Mouse (Mus musculus): Measurements from ENCODE around the gene Hnrnpul2. TPM values are rescaled to one million over a fixed set of nuclear protein-coding genes. Genes with fewer than 3 reads are reported as not detected.
A peak's percentile ranks its signal among the peaks of the same experiment; 100 is the strongest.

Gene Hnrnpul2
- polyA plus RNA-seq, 1 experiment: 108 TPM

DNA sequence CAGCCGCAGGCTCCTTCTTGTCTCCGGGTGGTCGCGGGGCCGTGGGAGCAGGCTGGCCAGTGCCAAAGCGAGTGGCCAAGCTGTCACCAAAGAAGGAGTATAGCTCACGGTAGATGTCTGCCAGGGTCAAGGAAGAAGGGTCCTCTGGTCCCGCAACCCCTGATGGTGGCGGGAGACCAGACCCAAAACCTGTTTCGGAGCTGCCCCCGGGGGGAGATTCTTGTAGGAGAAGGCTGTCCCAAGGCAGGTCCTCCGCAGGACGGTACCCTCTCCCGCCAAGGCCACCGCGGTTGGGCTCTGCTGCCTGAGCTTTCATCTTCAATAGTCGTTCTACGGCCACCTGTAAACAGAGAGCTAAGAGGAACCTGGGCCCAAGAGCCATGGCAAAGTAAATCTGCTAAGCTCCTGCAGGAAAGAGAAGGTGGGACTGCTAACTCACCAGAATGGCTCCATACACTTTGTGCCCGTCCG, 44.8 kb upstream of the Hnrnpul2 start:
- H3K36me3 ChIP-seq (ENCODE audit: control insufficient read depth, insufficient read depth, low read length, poor library complexity, severe bottlenecking): peaks cover 13% of the 10 kb centered on the region

DNA sequence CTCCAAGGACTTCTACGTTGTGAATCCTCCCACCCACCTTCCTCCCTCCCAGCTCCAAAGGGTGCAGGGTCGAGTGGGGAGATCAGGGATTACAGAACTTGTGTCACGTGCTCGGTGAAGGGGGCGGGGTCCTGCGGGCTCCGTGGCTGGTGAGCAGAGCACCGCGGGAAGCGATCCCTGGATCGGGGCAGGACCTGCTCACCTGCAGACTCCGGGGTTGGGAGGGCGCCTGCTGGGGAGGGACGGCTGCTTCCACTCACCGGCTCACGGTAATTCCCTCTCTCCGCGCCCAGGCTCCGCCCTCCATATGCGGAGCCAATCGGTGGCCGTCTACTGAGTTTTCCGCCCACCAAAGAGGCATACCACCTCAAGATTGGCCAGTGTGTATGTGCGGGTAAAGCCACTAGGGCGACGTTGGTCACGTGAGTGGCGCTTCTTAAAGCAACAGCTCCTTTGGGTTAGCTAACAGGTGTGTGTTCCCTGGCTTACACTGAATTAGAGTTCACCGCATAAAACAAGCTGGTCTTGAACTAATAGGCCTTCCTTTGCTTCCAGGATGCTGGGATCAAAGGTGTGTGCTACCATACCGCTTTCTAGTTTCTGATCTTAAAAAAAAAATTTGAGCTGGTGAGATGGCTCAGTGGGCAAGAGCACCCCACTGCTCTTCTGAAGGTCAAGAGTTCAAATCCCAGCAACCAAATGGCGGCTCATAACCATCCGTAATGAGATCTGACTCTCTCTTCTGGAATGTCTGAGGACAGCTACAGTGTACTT, 33.6 kb upstream of the Hnrnpul2 start, which contains the start of gene Taf6l:
Taf6l (minus strand) TSS at position 410 of the 774 bp plus-strand sequence.
- no peaks in the 10 kb centered on the region for H3K27me3 ChIP-seq (ENCODE audit: control insufficient read depth, insufficient read depth, low read length, poor library complexity, severe bottlenecking)
- H3K9ac ChIP-seq (ENCODE audit: low read depth, poor library complexity, severe bottlenecking): peak within 1 kb of the TSS; percentile 46
- TF ChIP-seq CTCF (IDR thresholded peaks at IDR 0.05; ENCODE audit: low read depth, low read length) (no peak), EP300 (IDR thresholded peaks at IDR 0.05; ENCODE audit: insufficient read depth, low read depth, low read length) (0 out of 2 replicates have a peak, but pooled peaks have one; percentile 14), POLR2A (IDR thresholded peaks at IDR 0.05; ENCODE audit: insufficient read depth, low read length) (peak; percentile 17)
- peak within 1 kb of the TSS; percentile 96 for H3K4me3 ChIP-seq (ENCODE audit: low read depth, low read length)
- H3K36me3 ChIP-seq (ENCODE audit: control insufficient read depth, insufficient read depth, low read length, poor library complexity, severe bottlenecking): peaks cover 13% of the 10 kb centered on the region
- no peaks in the 10 kb centered on the region for H3K4me1 ChIP-seq (ENCODE audit: control insufficient read depth, insufficient read depth, low read length)
- H3K9me3 ChIP-seq (replicated peaks; ENCODE audit: control insufficient read depth, insufficient read depth, low read length, poor library complexity, severe bottlenecking): no peaks in the 10 kb centered on the region
- H3K27ac ChIP-seq (ENCODE audit: insufficient read depth, low read length): peak within 1 kb of the TSS; percentile 23

More for the DNA sequence above, 44.8 kb upstream of the Hnrnpul2 start:
- Histone ChIP-seq H3K27me3 (ENCODE audit: control insufficient read depth, insufficient read depth, low read length, poor library complexity, severe bottlenecking) (no peaks in the 10 kb centered on the region), H3K27ac (ENCODE audit: insufficient read depth, low read length) (peak overlapping the region; percentile 47), H3K9me3 (replicated peaks; ENCODE audit: control insufficient read depth, insufficient read depth, low read length, poor library complexity, severe bottlenecking) (no peaks in the 10 kb centered on the region), H3K4me1 (ENCODE audit: control insufficient read depth, insufficient read depth, low read length) (no peaks in the 10 kb centered on the region), H3K4me3 (ENCODE audit: low read depth, low read length) (peak overlapping the region; percentile 77), H3K9ac (ENCODE audit: low read depth, poor library complexity, severe bottlenecking) (peak overlapping the region; percentile 84)
- no peak for TF ChIP-seq CTCF (IDR thresholded peaks at IDR 0.05; ENCODE audit: low read depth, low read length)
- TF ChIP-seq POLR2A (IDR thresholded peaks at IDR 0.05; ENCODE audit: insufficient read depth, low read length): no peak
- no peak for TF ChIP-seq EP300 (IDR thresholded peaks at IDR 0.05; ENCODE audit: insufficient read depth, low read depth, low read length)

DNA sequence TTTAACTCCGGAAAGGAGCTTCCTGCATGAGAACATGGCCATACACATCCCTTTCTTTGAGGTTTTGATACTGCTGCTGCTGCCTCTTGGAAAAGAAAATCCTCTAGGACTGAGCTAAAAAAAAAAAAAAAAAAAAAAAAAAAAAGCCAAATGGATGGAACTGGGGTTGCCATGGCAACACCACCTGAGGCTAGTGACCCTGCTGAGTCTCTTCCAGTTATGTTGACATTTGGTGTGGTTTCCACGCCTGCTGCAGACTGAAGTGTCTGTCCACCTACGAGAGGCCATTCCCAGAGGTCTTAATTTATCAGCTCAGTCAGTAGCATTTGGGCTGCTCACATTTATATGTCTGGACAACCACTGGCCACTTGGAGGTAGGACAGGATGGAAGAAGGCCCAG, 31.3 kb upstream of the Hnrnpul2 start:
- Histone ChIP-seq H3K36me3 (ENCODE audit: control insufficient read depth, insufficient read depth, low read length, poor library complexity, severe bottlenecking) (peaks cover 3% of the 10 kb centered on the region), H3K4me3 (ENCODE audit: low read depth, low read length) (no peak overlapping the region), H3K4me1 (ENCODE audit: control insufficient read depth, insufficient read depth, low read length) (no peaks in the 10 kb centered on the region), H3K9me3 (replicated peaks; ENCODE audit: control insufficient read depth, insufficient read depth, low read length, poor library complexity, severe bottlenecking) (no peaks in the 10 kb centered on the region), H3K27ac (ENCODE audit: insufficient read depth, low read length) (no peak overlapping the region), H3K27me3 (ENCODE audit: control insufficient read depth, insufficient read depth, low read length, poor library complexity, severe bottlenecking) (no peaks in the 10 kb centered on the region), H3K9ac (ENCODE audit: low read depth, poor library complexity, severe bottlenecking) (no peak overlapping the region)
- TF ChIP-seq CTCF (IDR thresholded peaks at IDR 0.05; ENCODE audit: low read depth, low read length): no peak
- TF ChIP-seq POLR2A (IDR thresholded peaks at IDR 0.05; ENCODE audit: insufficient read depth, low read length): no peak
- no peak for TF ChIP-seq EP300 (IDR thresholded peaks at IDR 0.05; ENCODE audit: insufficient read depth, low read depth, low read length)

DNA sequence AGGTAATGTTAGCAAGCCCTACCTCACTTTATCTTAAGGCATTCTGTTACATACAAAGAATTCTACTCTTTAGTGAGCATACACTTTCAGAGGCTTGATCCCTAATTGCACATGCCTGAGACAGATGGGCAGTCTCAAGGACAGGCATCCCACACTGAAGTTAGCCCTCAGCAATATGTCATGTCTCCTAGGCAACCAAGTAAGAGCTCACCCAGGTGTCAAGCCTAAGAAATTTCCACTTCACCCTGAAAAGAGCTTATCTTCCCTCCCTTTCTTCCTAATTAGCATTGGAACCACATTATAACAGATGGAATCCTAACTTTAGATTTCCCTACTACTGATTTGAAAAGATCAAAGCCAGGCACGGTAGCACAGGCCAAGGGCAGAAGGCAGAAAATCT, 30.6 kb upstream of the Hnrnpul2 start:
- no peaks in the 10 kb centered on the region for H3K4me1 ChIP-seq (ENCODE audit: control insufficient read depth, insufficient read depth, low read length)
- no peak overlapping the region for H3K9ac ChIP-seq (ENCODE audit: low read depth, poor library complexity, severe bottlenecking)
- H3K4me3 ChIP-seq (ENCODE audit: low read depth, low read length): no peak overlapping the region
- H3K36me3 ChIP-seq (ENCODE audit: control insufficient read depth, insufficient read depth, low read length, poor library complexity, severe bottlenecking): peaks cover 9% of the 10 kb centered on the region
- H3K27ac ChIP-seq (ENCODE audit: insufficient read depth, low read length): no peak overlapping the region
- H3K27me3 ChIP-seq (ENCODE audit: control insufficient read depth, insufficient read depth, low read length, poor library complexity, severe bottlenecking): no peaks in the 10 kb centered on the region
- H3K9me3 ChIP-seq (replicated peaks; ENCODE audit: control insufficient read depth, insufficient read depth, low read length, poor library complexity, severe bottlenecking): no peaks in the 10 kb centered on the region
- TF ChIP-seq EP300 (IDR thresholded peaks at IDR 0.05; ENCODE audit: insufficient read depth, low read depth, low read length) (no peak), CTCF (IDR thresholded peaks at IDR 0.05; ENCODE audit: low read depth, low read length) (no peak), POLR2A (IDR thresholded peaks at IDR 0.05; ENCODE audit: insufficient read depth, low read length) (no peak)

DNA sequence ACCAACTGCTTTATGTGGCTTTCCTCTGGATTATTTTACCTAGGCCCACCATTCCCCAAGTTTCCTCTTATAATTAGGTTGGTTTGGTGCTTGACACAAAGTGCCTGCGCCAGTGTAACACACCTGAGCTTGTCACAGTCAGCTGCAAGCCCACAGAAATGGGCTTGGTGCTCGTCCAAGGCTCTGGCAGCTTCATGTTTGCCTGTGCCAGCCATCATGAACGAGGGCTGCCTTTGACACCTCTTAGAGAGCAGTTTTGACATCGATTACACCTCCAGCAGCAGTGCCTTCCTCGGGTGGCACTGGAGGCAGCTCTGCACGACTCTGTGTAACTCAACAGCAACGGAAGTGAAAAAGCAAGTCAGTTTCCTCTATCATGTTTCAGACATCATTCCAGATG, 29.6 kb upstream of the Hnrnpul2 start:
- no peak overlapping the region for H3K4me3 ChIP-seq (ENCODE audit: low read depth, low read length)
- H3K27me3 ChIP-seq (ENCODE audit: control insufficient read depth, insufficient read depth, low read length, poor library complexity, severe bottlenecking): no peaks in the 10 kb centered on the region
- no peak overlapping the region for H3K9ac ChIP-seq (ENCODE audit: low read depth, poor library complexity, severe bottlenecking)
- no peak for TF ChIP-seq EP300 (IDR thresholded peaks at IDR 0.05; ENCODE audit: insufficient read depth, low read depth, low read length)
- no peak for TF ChIP-seq POLR2A (IDR thresholded peaks at IDR 0.05; ENCODE audit: insufficient read depth, low read length)
- no peak for TF ChIP-seq CTCF (IDR thresholded peaks at IDR 0.05; ENCODE audit: low read depth, low read length)
- H3K27ac ChIP-seq (ENCODE audit: insufficient read depth, low read length): no peak overlapping the region
- H3K9me3 ChIP-seq (replicated peaks; ENCODE audit: control insufficient read depth, insufficient read depth, low read length, poor library complexity, severe bottlenecking): no peaks in the 10 kb centered on the region
- H3K4me1 ChIP-seq (ENCODE audit: control insufficient read depth, insufficient read depth, low read length): no peaks in the 10 kb centered on the region
- peaks cover 16% of the 10 kb centered on the region for H3K36me3 ChIP-seq (ENCODE audit: control insufficient read depth, insufficient read depth, low read length, poor library complexity, severe bottlenecking)

All from ES-Bruce4 (cell line).